Mouse (Mus musculus) embryonic facial prominence, embryonic 10.5 days (tissue): ENCODE results near the gene Atp7a. TPM values are rescaled to one million over a fixed set of nuclear protein-coding genes. Genes with fewer than 3 reads are reported as not detected.

Experiments used
- DNase-seq: peaks from one replicate; pipeline ENCODE4 v3.0.0-alpha.2; 2017; ENCODE audit warnings: low spot score
- H3K27ac ChIP-seq: fragments of 300-500 bp; sonication (generic); replicated peaks from 2 replicates; pipeline ENCODE4 v1.5.1; 2016; ENCODE audit warnings: mild to moderate bottlenecking
- H3K27me3 ChIP-seq: fragments of 300-500 bp; sonication (generic); replicated peaks from 2 replicates; pipeline ENCODE4 v1.6.1; 2016; ENCODE audit warnings: low read depth, mild to moderate bottlenecking; ENCODE audit not compliant: poor library complexity, severe bottlenecking
- H3K36me3 ChIP-seq: fragments of 300-500 bp; sonication (generic); replicated peaks from 2 replicates; pipeline ENCODE4 v1.6.1; 2016; ENCODE audit warnings: mild to moderate bottlenecking, moderate library complexity
- H3K4me1 ChIP-seq: fragments of 300-500 bp; sonication (generic); 2 replicates; pipeline ENCODE4 v1.6.1; 2016
- H3K4me3 ChIP-seq: fragments of 300-500 bp; sonication (generic); 2 replicates; pipeline ENCODE4 v1.5.1; 2016; ENCODE audit warnings: mild to moderate bottlenecking, moderate library complexity
- H3K9me3 ChIP-seq: fragments of 300-500 bp; sonication (generic); 2 replicates; pipeline ENCODE4 v1.6.1; 2016; ENCODE audit warnings: mild to moderate bottlenecking
- WGBS: fragments of 180-500 bp; shearing (Covaris S2); methylation state at CpG from one replicate; pipeline ENCODE4 v1.1.7; 2016; 5-methylcytosine and 5-hydroxymethylcytosine counted together
- polyA plus RNA-seq: library from polyadenylated mRNA; unstranded; fragments of >200 nt; fragmentation: Nextera tagmentation; extraction: Ambion mirVana; gene quantifications from 2 replicates; pipeline ENCODE4 v1.2.1, GENCODE M21; 2016

The Atp7a gene
- polyA plus RNA-seq, 1 experiment from 2014 or later = 24.7 TPM

GRCm38 (mm10) chrX:106092939-106093338 is 65.9 kb downstream of the Atp7a start:
- Histone ChIP-seq H3K36me3 (peaks cover 5% of the 10 kb centered on the region; the same call in 1 of the 2 replicates), H3K27ac (0 out of 2 replicates have a peak overlapping the region, but pooled peaks have one; percentile 51), H3K27me3 (peaks cover 30% of the 10 kb centered on the region), H3K9me3 (no peaks in the 10 kb centered on the region), H3K4me3 (no peak overlapping the region), H3K4me1 (peaks cover 3% of the 10 kb centered on the region)
- DNase-seq = peak; percentile 13
- WGBS = 20% methylated on average over 5 of the region's 5 CpGs

GRCm38 (mm10) chrX:106105464-106105863 is 78.4 kb downstream of the Atp7a start:
- no peak for DNase-seq
- no peaks in the 10 kb centered on the region for H3K4me1 ChIP-seq
- no peak overlapping the region for H3K27ac ChIP-seq
- peaks cover 58% of the 10 kb centered on the region for H3K27me3 ChIP-seq
- H3K4me3 ChIP-seq = no peak overlapping the region
- 80% methylated on average over 2 of the region's 2 CpGs for WGBS
- peaks cover 41% of the 10 kb centered on the region for H3K36me3 ChIP-seq
- no peaks in the 10 kb centered on the region for H3K9me3 ChIP-seq

GRCm38 (mm10) chrX:106113881-106114280 is 86.8 kb downstream of the Atp7a start:
- peaks cover 42% of the 10 kb centered on the region for H3K27me3 ChIP-seq
- WGBS = 88% methylated on average over 4 of the region's 4 CpGs

GRCm38 (mm10) chrX:106114674-106115073 is 87.6 kb downstream of the Atp7a start:
- Histone ChIP-seq H3K27ac (no peak overlapping the region), H3K27me3 (peaks cover 38% of the 10 kb centered on the region), H3K36me3 (peaks cover 18% of the 10 kb centered on the region), H3K4me3 (no peak overlapping the region), H3K9me3 (no peaks in the 10 kb centered on the region), H3K4me1 (no peaks in the 10 kb centered on the region)
- WGBS = 97% methylated on average over 1 of the region's 1 CpGs
- DNase-seq = no peak

More at GRCm38 (mm10) chrX:106113881-106114280, 86.8 kb downstream of the Atp7a start:
- no peak for DNase-seq
- Histone ChIP-seq H3K27ac (no peak overlapping the region), H3K4me3 (no peak overlapping the region), H3K9me3 (no peaks in the 10 kb centered on the region), H3K4me1 (no peaks in the 10 kb centered on the region), H3K36me3 (peaks cover 15% of the 10 kb centered on the region)

GRCm38 (mm10) chrX:106122823-106123222 is 95.7 kb downstream of the Atp7a start:
- WGBS = 89% methylated on average over 2 of the region's 2 CpGs
- no peaks in the 10 kb centered on the region for H3K9me3 ChIP-seq

GRCm38 (mm10) chrX:106128283-106128682 is 101.2 kb downstream of the Atp7a start:
- H3K27me3 ChIP-seq = peaks cover 37% of the 10 kb centered on the region
- DNase-seq = no peak
- 85% methylated on average over 6 of the region's 6 CpGs for WGBS

More at GRCm38 (mm10) chrX:106122823-106123222, 95.7 kb downstream of the Atp7a start:
- H3K36me3 ChIP-seq = peaks cover 30% of the 10 kb centered on the region
- no peaks in the 10 kb centered on the region for H3K4me1 ChIP-seq
- H3K27ac ChIP-seq = no peak overlapping the region
- peaks cover 20% of the 10 kb centered on the region for H3K27me3 ChIP-seq
- DNase-seq = no peak
- H3K4me3 ChIP-seq = no peak overlapping the region

GRCm38 (mm10) chrX:106129877-106130276 is 102.8 kb downstream of the Atp7a start:
- no peaks in the 10 kb centered on the region for H3K4me1 ChIP-seq
- H3K9me3 ChIP-seq = no peaks in the 10 kb centered on the region
- DNase-seq = no peak
- peaks cover 46% of the 10 kb centered on the region for H3K27me3 ChIP-seq
- no peak overlapping the region for H3K4me3 ChIP-seq
- H3K36me3 ChIP-seq = no peaks in the 10 kb centered on the region; the same call in 1 of the 2 replicates
- WGBS = 90% methylated on average over 4 of the region's 4 CpGs
- H3K27ac ChIP-seq = no peak overlapping the region

More at GRCm38 (mm10) chrX:106128283-106128682, 101.2 kb downstream of the Atp7a start:
- Histone ChIP-seq H3K4me1 (no peaks in the 10 kb centered on the region), H3K4me3 (no peak overlapping the region), H3K9me3 (no peaks in the 10 kb centered on the region), H3K36me3 (peaks cover 9% of the 10 kb centered on the region), H3K27ac (no peak overlapping the region)

- Histone ChIP-seq H3K36me3 (no peaks in the 10 kb centered on the region), H3K27me3 (peaks cover 41% of the 10 kb centered on the region), H3K4me3 (no peak overlapping the region), H3K9me3 (no peaks in the 10 kb centered on the region), H3K27ac (no peak overlapping the region), H3K4me1 (no peaks in the 10 kb centered on the region)
- WGBS = 87% methylated on average over 3 of the region's 3 CpGs
- no peak for DNase-seq
These were observed 107.8 kb downstream of the Atp7a start for GRCm38 (mm10) chrX:106134916-106135315.

GRCm38 (mm10) chrX:106135484-106135883 is 108.4 kb downstream of the Atp7a start:
- Histone ChIP-seq H3K4me3 (no peak overlapping the region), H3K27ac (no peak overlapping the region), H3K9me3 (no peaks in the 10 kb centered on the region), H3K27me3 (peaks cover 44% of the 10 kb centered on the region), H3K4me1 (no peaks in the 10 kb centered on the region), H3K36me3 (no peaks in the 10 kb centered on the region)
- no peak for DNase-seq
- WGBS = 84% methylated on average over 4 of the region's 4 CpGs

- 72% methylated on average over 12 of the region's 12 CpGs for WGBS
- no peak overlapping the region for H3K27ac ChIP-seq
- no peak for DNase-seq
- no peaks in the 10 kb centered on the region for H3K9me3 ChIP-seq
- H3K4me3 ChIP-seq = no peak overlapping the region
- no peaks in the 10 kb centered on the region for H3K4me1 ChIP-seq
- peaks cover 47% of the 10 kb centered on the region for H3K27me3 ChIP-seq
- no peaks in the 10 kb centered on the region for H3K36me3 ChIP-seq
These were observed 109.0 kb downstream of the Atp7a start for GRCm38 (mm10) chrX:106135916-106136575.

- Histone ChIP-seq H3K4me1 (no peaks in the 10 kb centered on the region), H3K36me3 (no peaks in the 10 kb centered on the region), H3K4me3 (no peak overlapping the region), H3K27ac (no peak overlapping the region), H3K9me3 (no peaks in the 10 kb centered on the region), H3K27me3 (peaks cover 48% of the 10 kb centered on the region)
- WGBS = 82% methylated on average over 13 of the region's 13 CpGs
- no peak for DNase-seq
These were observed 112.4 kb downstream of the Atp7a start for GRCm38 (mm10) chrX:106139309-106140070.

GRCm38 (mm10) chrX:106142936-106143335 is 115.9 kb downstream of the Atp7a start, which contains the start of gene Tlr13:
TSS of gene Tlr13 (plus strand) at chrX:106143204.
- H3K27me3 ChIP-seq = peaks cover 42% of the 10 kb centered on the region
- no peaks in the 10 kb centered on the region for H3K36me3 ChIP-seq
- H3K4me1 ChIP-seq = no peaks in the 10 kb centered on the region
- H3K4me3 ChIP-seq = no peak within 1 kb of the TSS
- H3K27ac ChIP-seq = no peak within 1 kb of the TSS
- no peak for DNase-seq
- H3K9me3 ChIP-seq = no peaks in the 10 kb centered on the region
- WGBS = 90% methylated on average over 6 of the region's 6 CpGs

- Histone ChIP-seq H3K27me3 (peaks cover 43% of the 10 kb centered on the region), H3K9me3 (no peaks in the 10 kb centered on the region), H3K27ac (no peak overlapping the region), H3K4me3 (no peak overlapping the region), H3K36me3 (no peaks in the 10 kb centered on the region), H3K4me1 (no peaks in the 10 kb centered on the region)
- DNase-seq = no peak
- 91% methylated on average over 1 of the region's 1 CpGs for WGBS
These were observed 121.1 kb downstream of the Atp7a start for GRCm38 (mm10) chrX:106148185-106148584.
